Comparison of ENCODE assay signal across 8 mouse cellular contexts in the genomic region with DNA sequence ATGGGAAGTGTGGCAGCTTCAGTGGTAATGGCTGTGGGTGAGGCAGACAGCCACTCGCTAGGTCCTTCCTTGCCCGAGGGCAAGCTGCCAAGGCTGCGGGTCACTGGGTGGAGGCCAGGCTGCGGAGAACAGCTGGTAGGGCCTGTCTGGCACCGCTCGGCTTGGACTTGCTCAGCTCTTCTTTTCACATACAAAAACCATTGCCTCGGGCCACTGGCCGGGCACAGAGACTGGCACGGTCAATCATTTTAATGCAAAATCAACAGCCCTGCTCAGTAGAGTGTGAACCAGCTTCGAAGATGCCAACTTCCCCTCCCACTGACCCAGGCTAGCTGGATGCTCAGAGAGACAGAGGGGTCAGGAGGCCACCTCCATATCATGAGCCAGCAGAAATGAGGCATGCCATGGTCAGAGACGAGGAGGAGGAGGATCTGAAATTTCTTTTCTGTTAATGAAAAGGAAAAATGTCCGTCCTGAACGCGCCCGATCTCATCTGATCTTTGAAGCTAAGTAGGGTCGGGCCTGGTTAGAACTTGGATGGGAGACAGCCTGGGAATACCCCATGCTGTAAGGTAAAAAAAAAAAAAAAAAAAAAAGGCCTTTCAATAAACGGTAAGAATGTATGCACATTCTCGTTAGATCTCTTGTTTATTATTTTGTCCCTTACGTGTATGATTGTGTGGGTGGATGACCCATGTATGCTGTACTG. TPM values are rescaled to one million over a fixed set of nuclear protein-coding genes. Genes with fewer than 3 reads are reported as not detected.
DNase-seq lines count a peak whose midpoint lies in the region; ATAC-seq and TF ChIP-seq lines count a peak whose summit lies in the region.

No protein-coding gene starts in this region.

- H3K27me3 ChIP-seq in heart, embryonic 12.5 days (replicated peaks), result peaks cover 12% of the 10 kb centered on the region
- H3K27me3 ChIP-seq in cerebellum, adult 2 months (ENCODE audit: control insufficient read depth, insufficient read depth, low read length), result no peaks in the 10 kb centered on the region
- H3K27me3 ChIP-seq in kidney, embryonic 15.5 days, result no peaks in the 10 kb centered on the region
- no peaks in the 10 kb centered on the region for H3K27me3 ChIP-seq in thymus, adult 2 months (ENCODE audit: control insufficient read depth, insufficient read depth, low read length)

- intact Hi-C loops in gastrocnemius, postnatal 14 days (cut with DNase I; ENCODE audit: low total_unique reads), result no loop called here

- no peak for TF ChIP-seq CTCF in cerebellum, adult 2 months (IDR thresholded peaks at IDR 0.05; ENCODE audit: borderline replicate concordance, insufficient read depth, low read depth, low read length)
- no peak for TF ChIP-seq CTCF in lung, adult 2 months (IDR thresholded peaks at IDR 0.05; ENCODE audit: insufficient read depth, low read length)
- TF ChIP-seq CTCF in thymus, adult 2 months (IDR thresholded peaks at IDR 0.05; ENCODE audit: borderline replicate concordance, control insufficient read depth, extremely low read depth, insufficient read depth, low read length, poor library complexity), result no peak

- WGBS in heart, embryonic 12.5 days, result 77% methylated on average over 19 of the region's 19 CpGs
- 15% methylated on average over 19 of the region's 19 CpGs for WGBS in cerebellum, adult 2 months
- 63% methylated on average over 19 of the region's 19 CpGs for WGBS in kidney, embryonic 15.5 days
- 52% methylated on average over 19 of the region's 19 CpGs for WGBS in lung, adult 2 months
- WGBS in thymus, adult 2 months, result 87% methylated on average over 19 of the region's 19 CpGs

- no peaks in the 10 kb centered on the region for H3K9me3 ChIP-seq in heart, embryonic 12.5 days (replicated peaks)
- no peaks in the 10 kb centered on the region for H3K9me3 ChIP-seq in kidney, embryonic 15.5 days (replicated peaks)

- H3K4me3 ChIP-seq in heart, embryonic 12.5 days, result no peak overlapping the region
- H3K4me3 ChIP-seq in cerebellum, adult 2 months (replicated peaks; ENCODE audit: insufficient read depth, low read depth, low read length), result peak overlapping the region; percentile 18
- H3K4me3 ChIP-seq in kidney, embryonic 15.5 days (replicated peaks), result no peak overlapping the region
- no peak overlapping the region for H3K4me3 ChIP-seq in lung, adult 2 months (replicated peaks; ENCODE audit: extremely low read depth, low read depth, low read length)
- no peak overlapping the region for H3K4me3 ChIP-seq in thymus, adult 2 months (ENCODE audit: control insufficient read depth, insufficient read depth, low read length)

- no peak for TF ChIP-seq POLR2A in cerebellum, adult 2 months (IDR thresholded peaks at IDR 0.05; ENCODE audit: borderline replicate concordance, insufficient read depth, low read length)
- TF ChIP-seq POLR2A in lung, adult 2 months (IDR thresholded peaks at IDR 0.05; ENCODE audit: borderline replicate concordance, extremely low read depth, low read depth, low read length), result no peak
- TF ChIP-seq POLR2A in thymus, adult 2 months (IDR thresholded peaks at IDR 0.05; ENCODE audit: control insufficient read depth, extremely low read depth, insufficient read depth, low read length, poor library complexity), result no peak

- no peak overlapping the region for H3K9ac ChIP-seq in heart, embryonic 12.5 days
- H3K9ac ChIP-seq in kidney, embryonic 15.5 days, result no peak overlapping the region

- no peak overlapping the region for H3K27ac ChIP-seq in heart, embryonic 12.5 days (ENCODE audit: poor library complexity, severe bottlenecking)
- H3K27ac ChIP-seq in cerebellum, adult 2 months (ENCODE audit: insufficient read depth, low read length), result no peak overlapping the region
- 0 out of 2 replicates have a peak overlapping the region, but pooled peaks have one; percentile 37 for H3K27ac ChIP-seq in kidney, embryonic 15.5 days
- no peak overlapping the region for H3K27ac ChIP-seq in thymus, adult 2 months (ENCODE audit: control insufficient read depth, insufficient read depth, low read length)

- peaks cover 32% of the 10 kb centered on the region for H3K4me1 ChIP-seq in heart, embryonic 12.5 days (replicated peaks)
- H3K4me1 ChIP-seq in cerebellum, adult 2 months (ENCODE audit: control insufficient read depth, insufficient read depth, low read length), result 0 out of 2 replicates have a peak, but pooled peaks cover 3% of the 10 kb centered on the region
- peaks cover 9% of the 10 kb centered on the region for H3K4me1 ChIP-seq in kidney, embryonic 15.5 days
- H3K4me1 ChIP-seq in lung, adult 2 months (ENCODE audit: control insufficient read depth, insufficient read depth, low read length), result 0 out of 2 replicates have a peak, but pooled peaks cover 3% of the 10 kb centered on the region
- H3K4me1 ChIP-seq in thymus, adult 2 months (replicated peaks; ENCODE audit: control insufficient read depth, insufficient read depth, low read length), result no peaks in the 10 kb centered on the region

- H3K36me3 ChIP-seq in heart, embryonic 12.5 days, result no peaks in the 10 kb centered on the region
- H3K36me3 ChIP-seq in kidney, embryonic 15.5 days, result no peaks in the 10 kb centered on the region
- no peaks in the 10 kb centered on the region for H3K36me3 ChIP-seq in thymus, adult 2 months (ENCODE audit: control insufficient read depth, insufficient read depth, low read length)

- peak; percentile 95 for DNase-seq in heart, adult 11 months
- DNase-seq in cerebellum, adult 2 months, result peak; percentile 62 to 70
- DNase-seq in gastrocnemius, postnatal 14 days, result peak; percentile 81
- peak; percentile 44 for DNase-seq in lung, adult 2 months
- DNase-seq in right cerebral cortex, postnatal 25 days, result peak; percentile 32
- DNase-seq in thymus, adult 2 months, result no peak

- no peak for ATAC-seq in heart, embryonic 12.5 days (ENCODE audit: insufficient number of reproducible peaks, low FRiP score)
- ATAC-seq in kidney, embryonic 15.5 days (replicated peaks; ENCODE audit: low FRiP score), result peak; percentile 79

- H3K4me2 ChIP-seq in heart, embryonic 12.5 days, result no peak overlapping the region
- H3K4me2 ChIP-seq in kidney, embryonic 15.5 days, result no peak overlapping the region

RNA-seq across cellular contexts. Expression of gene Col4a3, which starts 48.0 kb away (rescaled TPM):
- 0.54 and 0.60 TPM in 2 replicates for polyA plus RNA-seq in heart, embryonic 12.5 days (2016; fragmentation: Nextera tagmentation; extraction: Ambion mirVana)
- 0.54 and 0.82 TPM in 2 replicates for polyA plus RNA-seq in cerebellum, adult 2 months (2012; rRNA removed)
- total RNA-seq in gastrocnemius, postnatal 14 days (2021), result 1 to 10 TPM; 1.4 to 1.9 TPM
- 2.6 and 2.8 TPM in 2 replicates for polyA plus RNA-seq in kidney, embryonic 15.5 days (2015; fragmentation: Nextera tagmentation; extraction: Ambion mirVana)
- polyA plus RNA-seq in lung, adult 2 months (2012; rRNA removed), result 43.6 and 64.6 TPM in 2 replicates
- 0.08 and 0.16 TPM in 2 replicates for polyA plus RNA-seq in thymus, adult 2 months (2012; rRNA removed)

RNA-seq across cellular contexts. Expression of gene Col4a4, which starts 48.0 kb away (rescaled TPM):
- 0.33 and 0.49 TPM in 2 replicates for polyA plus RNA-seq in heart, embryonic 12.5 days (2016; fragmentation: Nextera tagmentation; extraction: Ambion mirVana)
- 0.39 and 0.44 TPM in 2 replicates for polyA plus RNA-seq in cerebellum, adult 2 months (2012; rRNA removed)
- total RNA-seq in gastrocnemius, postnatal 14 days (2021), result 1 to 10 TPM; 2.1 to 2.6 TPM
- polyA plus RNA-seq in kidney, embryonic 15.5 days (2015; fragmentation: Nextera tagmentation; extraction: Ambion mirVana), result 3.4 and 3.8 TPM in 2 replicates
- 19.2 and 26.5 TPM in 2 replicates for polyA plus RNA-seq in lung, adult 2 months (2012; rRNA removed)
- polyA plus RNA-seq in thymus, adult 2 months (2012; rRNA removed), result 0.08 and 0.23 TPM in 2 replicates

Comparison
In these comparisons a context has a peak if more than half of its experiments do, and no peak if none do; other contexts are left out.
1. RNA of gene Col4a3, which starts 48.0 kb away (polyA plus RNA-seq): 43.6 to 64.6 TPM in lung, adult 2 months; 2.6 to 2.8 TPM in kidney, embryonic 15.5 days, 0.54 to 0.60 TPM in heart, embryonic 12.5 days, 0.54 to 0.82 TPM in cerebellum, adult 2 months and 0.08 to 0.16 TPM in thymus, adult 2 months; every median in the first group is over 10 times any median in the second.